Mouse (Mus musculus) G1E (cell line): ENCODE results near the gene Slain2.

Experiments
- CTCF ChIP-seq: IDR thresholded peaks from 2 replicates; pipeline ENCODE4 v1.5.1; 2012; ENCODE audit warnings: low read depth, low read length, inconsistent platforms, mixed read lengths
- POLR2AphosphoS5 ChIP-seq: IDR thresholded peaks from 2 replicates; pipeline ENCODE4 v1.6.1; 2012; ENCODE audit warnings: low read depth, low read length, inconsistent platforms; ENCODE audit not compliant: insufficient replicate concordance
- TAL1 ChIP-seq: conservative IDR thresholded peaks from 2 replicates; pipeline ENCODE4 v1.6.1; 2012; ENCODE audit warnings: low read depth, low read length, inconsistent platforms, mixed read lengths

DNA sequence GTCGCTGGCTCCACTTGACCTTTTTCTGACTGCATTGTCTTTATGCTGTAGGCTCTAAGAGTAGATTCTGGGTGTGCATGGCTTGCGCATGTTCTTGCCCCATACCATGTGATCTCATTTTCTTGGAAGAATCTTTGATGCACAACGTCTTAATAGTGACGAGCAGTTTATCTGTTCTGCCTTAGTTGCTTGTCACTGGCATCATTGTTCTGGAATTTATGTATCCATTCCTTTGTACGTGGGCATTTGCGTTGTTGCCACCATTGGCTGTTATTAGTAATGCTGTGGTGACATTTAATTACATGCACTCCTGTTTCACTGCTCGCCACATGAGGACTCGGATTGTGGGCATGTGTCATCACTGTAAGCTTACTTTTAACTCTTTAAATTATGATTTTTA is 7.1 kb downstream of the Slain2 start:
- TF ChIP-seq CTCF (no peak), TAL1 (no peak), POLR2AphosphoS5 (no peak)
